Mouse (Mus musculus): Measurements from ENCODE around the gene Tepsin. TPM values are rescaled to one million over a fixed set of nuclear protein-coding genes. Genes with fewer than 3 reads are reported as not detected.

Tepsin gene
- total RNA-seq, 2 experiments from 2014 or later: 19.3 to 19.7 TPM

DNA sequence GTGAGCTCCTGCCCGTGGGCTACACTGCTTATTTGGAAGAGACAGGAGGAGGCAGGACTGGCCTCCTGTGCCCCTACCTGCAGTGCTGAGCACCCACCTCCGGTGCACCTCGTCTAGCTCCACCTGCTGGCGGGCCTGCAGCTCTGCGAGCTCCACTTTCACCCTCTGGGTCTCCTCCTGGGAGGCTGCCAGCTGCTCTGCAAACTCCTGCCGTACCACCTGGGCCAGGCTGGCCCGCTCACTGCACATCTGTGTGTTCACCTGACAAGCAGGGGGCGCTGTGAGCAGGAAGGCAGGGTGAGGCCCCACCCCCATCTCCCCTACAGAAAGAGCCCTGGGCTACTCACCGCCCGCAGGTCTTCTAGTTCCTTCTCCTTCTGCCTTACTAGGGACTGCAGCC is 33.2 kb downstream of the Tepsin start:
- DNase-seq (ENCODE audit: low spot score in 2 of 2): peak; percentile 68 to 76

DNA sequence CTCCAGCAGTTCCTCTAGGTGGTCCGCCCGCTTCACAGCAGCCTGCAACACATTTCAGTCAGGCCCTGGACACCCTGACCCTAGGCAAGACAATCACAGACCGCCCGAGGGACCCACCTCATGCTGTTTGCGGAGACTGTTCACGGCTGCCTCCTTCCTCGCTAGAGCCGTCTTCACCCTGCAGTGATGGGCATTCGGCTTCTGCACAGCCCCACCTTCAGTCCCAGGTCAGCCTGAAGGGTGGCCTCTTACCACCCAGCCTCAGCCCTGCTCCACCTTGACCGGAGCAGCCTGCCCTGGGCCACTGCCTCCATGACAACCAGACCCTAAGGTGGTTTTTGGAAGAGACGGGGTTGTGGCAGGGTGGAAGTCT is 33.9 kb downstream of the Tepsin start:
- DNase-seq (ENCODE audit: low spot score in 2 of 2): no peak

DNA sequence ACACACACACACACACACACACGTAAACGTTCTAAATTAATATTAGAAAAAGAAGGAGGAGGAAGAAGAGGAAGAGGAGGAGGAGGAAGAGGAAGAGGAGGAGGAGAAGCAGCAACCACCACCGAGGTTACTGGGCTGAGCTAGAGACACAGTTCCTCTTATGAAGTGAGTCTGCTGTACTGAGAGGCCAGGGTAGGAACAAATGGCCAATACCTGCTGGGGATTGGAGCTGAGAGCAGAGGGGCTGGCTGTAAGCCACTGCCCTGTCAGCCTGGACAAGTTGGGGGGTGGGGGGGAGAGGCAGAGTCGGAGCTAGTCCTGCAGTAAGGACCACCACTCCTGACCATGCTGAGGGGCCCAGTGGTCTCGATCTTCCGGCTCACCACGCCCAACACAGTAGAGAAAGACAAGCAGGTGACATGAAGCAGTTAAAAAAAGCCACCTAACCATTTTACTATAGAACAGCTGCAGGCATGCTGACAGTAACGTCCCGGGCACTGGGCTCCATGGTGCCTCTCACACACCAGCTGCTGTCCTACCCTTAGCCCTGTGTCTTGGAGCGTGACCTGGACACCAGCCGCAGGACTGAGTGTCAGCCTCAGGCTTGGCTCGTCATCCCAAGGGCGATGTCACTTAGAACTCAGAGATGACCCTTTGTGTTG is 34.4 kb downstream of the Tepsin start:
- no peak for DNase-seq (ENCODE audit: low spot score in 2 of 2)

DNA sequence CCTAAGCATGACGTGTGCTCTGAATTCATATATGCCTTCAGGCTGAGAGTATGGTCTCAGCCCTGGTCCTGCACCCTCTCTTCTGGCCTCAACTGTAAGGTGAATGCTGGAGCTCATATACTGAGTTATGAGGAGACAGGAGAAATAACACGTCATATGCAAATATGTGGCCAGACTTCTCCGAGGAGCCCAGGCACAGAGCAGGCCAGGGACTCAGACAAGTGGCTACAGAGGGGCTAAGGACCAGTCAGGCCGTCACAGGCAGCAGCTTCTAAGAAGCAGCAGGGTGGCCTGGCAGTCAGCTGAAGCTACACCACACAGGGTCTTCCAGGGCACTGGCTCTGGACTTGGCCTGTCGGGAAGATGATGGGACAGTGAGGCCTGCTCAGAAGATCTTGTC is 35.2 kb downstream of the Tepsin start:
- DNase-seq (ENCODE audit: low spot score in 2 of 2): no peak

DNA sequence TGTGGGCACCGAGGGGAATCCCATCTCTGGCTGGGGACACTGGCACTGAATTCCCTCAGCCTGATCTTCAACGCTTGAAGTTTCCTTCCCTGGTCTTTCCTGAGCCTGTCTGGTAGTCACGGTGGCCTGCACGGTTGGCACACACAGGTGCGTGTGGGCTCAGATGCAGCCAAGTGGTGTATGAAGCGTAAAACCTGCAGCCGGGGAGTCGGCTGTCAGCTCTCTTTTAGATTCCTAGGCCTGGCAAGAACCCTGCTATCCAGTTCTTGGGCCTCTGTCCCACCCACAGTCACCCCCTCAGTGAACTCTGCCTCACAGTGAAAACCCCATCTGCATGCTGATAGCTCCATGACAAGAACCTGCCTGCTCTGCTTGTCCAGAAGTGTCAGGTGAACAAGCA is 37.9 kb downstream of the Tepsin start:
- DNase-seq (ENCODE audit: low spot score in 2 of 2): no peak

DNA sequence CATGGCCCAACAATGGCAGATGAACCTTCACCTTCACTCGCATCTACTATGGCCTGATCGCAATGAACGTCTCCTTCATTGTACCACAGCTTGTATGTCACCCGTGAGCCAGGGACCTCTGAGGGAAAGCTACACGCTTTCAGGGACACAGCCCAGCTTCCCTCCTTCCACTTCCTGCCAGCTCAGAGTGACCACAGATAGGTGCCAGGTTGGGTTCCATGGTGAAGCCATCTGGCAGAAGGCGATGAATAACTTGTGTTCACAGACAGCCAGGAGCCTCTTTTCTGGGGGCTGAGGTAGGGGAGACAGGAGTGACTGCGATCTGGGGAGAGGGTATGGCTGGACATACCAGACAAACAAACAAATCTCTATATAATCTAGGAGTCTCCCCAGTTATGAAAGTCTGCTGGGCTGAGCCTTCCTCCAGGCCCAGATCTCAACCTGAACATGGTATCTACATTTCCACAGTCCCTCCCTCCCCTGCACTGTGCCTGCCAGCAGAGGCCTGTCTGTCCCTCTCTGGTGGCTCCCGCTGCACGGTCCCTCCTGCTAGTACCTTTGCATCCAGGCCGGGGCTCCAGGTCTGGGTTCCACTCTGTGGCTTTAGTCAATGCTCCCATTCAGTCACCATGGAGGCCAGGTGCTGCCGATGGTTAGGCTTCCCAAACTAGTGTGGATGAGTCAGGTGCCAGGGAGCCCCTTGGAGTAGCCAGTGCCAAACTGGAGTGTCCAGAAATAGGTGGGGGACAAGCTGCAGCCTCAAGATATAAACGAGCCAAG is 42.4 kb downstream of the Tepsin start:
- no peak for DNase-seq (ENCODE audit: low spot score in 2 of 2)

DNA sequence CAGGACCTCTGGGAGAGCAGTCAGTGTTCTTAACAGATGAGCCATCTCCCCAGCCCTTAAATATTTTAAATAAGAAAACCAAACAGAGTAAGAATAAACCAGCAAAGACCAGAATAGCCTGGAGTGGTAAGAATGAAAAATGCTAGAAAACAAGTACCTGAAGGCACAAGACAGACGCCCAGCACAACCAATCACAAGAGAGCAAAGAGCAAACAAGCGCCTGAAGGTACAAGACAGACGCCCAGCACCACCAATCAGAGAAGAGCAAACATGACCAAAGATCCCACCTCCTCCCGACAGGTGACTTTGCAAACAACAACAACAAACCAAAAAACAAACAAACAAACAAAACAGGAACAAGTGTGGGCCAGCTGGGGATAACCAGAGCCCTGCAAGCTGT is 44.7 kb downstream of the Tepsin start:
- no peak for DNase-seq (ENCODE audit: low spot score in 2 of 2)

DNA sequence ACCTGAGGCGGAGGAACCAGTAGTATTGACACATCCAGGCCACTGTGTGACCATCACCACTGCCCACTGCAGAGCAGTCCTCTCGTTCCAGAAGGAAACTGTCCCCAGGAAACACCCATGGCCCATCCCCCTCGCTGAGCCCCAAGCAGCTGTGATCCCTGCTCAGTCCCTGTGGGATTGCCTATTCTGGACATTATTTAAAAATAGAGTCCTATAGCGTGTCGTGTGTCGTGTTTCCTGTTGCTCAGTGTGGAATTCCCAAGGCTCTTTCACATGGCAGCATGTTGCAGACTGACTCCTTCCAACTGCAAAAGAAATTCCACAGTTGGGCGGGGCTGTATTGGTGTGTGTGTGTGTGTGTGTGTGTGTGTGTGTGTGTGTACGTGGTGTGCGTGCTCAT is 46.3 kb downstream of the Tepsin start:
- no peak for DNase-seq (ENCODE audit: low spot score in 2 of 2)

DNA sequence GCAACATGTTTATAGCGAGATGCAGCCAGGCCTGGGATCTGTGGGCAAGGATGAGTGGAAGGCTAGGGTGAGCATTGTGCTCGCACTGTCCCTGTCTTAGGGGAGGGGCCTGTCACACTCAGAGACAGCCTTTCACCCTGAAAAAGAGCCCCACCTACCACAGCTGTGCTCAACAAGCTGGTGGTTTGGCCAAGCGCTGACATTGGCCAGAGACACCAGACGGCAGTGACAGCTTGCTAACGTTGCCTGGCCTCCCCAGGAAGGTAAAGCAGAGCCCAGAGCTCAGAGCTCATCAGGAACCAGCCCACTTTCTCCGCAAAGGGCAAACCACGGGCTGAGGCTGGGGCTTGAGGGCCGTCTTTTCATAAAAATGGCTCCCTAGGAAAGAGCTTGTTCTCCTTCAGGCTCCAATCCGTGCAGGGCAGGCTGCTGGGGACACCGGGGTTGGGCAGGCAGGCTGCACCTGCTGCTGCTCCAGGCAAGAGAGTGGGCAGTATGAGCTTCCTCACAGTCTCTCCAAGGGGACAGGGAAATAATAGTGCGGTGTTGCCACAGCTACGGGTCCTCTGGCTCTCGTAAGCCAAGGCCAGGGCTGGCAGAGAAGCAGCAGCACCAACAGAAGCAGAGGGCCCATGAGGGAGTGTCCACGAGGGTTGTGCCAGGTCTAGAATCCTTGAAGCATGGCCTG is 47.3 kb downstream of the Tepsin start:
- peak in 1 of 2 experiments; percentile 46 for DNase-seq (ENCODE audit: low spot score in 2 of 2)

DNA sequence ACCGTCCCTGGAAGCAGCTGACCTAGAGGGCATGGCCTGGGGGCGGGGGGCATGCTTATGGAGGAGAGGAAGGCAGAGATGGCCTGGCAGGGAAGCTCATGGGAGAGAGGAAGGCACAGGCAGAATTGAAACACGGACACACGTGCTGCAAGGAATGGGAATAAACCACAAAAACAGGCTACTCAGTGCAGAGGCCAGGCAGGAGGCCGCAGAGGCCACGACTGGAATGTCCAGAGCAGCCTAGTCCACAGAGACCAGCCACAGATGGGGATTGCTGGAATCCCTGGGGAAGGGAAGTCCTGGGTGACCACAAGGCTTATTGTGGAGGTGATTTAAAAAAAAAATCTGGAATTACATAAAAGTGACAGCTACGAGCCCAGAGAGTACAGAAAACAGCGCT is 49.5 kb downstream of the Tepsin start:
- DNase-seq (ENCODE audit: low spot score in 2 of 2): no peak

DNA sequence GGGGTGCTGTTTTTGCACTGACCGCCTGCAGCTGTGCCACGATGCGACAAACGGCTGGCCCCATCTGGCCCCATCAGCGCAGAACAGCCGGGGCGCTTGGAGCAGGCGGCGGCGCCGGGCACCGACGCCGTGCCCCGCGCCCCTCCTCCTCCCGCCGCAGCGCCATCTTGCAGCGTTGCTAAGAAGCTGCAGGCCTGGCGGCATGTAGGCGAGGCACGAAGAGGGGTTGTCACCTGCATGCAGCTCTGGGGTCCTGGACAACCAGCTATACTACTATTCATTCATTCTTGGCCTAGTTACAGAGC is 50.3 kb downstream of the Tepsin start:
- peak; percentile 65 to 77 for DNase-seq (ENCODE audit: low spot score in 2 of 2)

DNA sequence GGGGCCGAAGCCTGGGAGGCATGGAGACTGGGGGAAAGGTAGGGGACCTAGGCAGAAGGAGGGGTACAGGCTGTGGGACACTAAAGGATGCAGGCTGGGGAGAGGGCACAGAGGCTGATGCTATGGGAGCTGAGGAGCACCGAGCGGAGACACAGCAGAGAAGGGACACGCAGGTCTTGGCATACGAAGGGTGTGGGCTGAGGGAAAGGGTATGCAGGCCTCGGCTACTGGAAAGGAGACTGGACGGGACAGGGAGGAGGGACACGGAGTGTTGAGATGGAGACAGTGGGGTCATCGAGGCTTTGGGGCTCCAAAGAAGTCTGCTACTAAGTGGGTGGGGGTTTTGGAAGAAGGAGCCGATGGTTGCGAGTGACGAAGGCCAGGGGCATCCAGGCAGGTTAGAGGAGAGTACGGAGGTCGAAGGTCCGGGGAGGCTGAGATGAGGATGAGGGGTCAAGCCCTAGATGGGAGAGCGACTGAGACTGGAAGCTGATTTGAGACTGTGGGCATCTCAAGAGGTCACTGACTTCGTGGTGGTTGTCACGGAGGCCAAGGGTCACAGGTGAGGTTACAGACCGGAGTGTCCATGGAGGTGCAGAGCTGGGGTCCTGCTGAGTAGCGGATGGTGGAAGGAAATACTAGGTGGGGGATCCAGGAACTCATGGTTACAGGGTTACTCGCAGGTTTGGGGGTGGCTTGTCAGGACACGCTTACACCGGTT is 50.8 kb downstream of the Tepsin start:
- DNase-seq (ENCODE audit: low spot score in 2 of 2): peak in 1 of 2 experiments; percentile 57

DNA sequence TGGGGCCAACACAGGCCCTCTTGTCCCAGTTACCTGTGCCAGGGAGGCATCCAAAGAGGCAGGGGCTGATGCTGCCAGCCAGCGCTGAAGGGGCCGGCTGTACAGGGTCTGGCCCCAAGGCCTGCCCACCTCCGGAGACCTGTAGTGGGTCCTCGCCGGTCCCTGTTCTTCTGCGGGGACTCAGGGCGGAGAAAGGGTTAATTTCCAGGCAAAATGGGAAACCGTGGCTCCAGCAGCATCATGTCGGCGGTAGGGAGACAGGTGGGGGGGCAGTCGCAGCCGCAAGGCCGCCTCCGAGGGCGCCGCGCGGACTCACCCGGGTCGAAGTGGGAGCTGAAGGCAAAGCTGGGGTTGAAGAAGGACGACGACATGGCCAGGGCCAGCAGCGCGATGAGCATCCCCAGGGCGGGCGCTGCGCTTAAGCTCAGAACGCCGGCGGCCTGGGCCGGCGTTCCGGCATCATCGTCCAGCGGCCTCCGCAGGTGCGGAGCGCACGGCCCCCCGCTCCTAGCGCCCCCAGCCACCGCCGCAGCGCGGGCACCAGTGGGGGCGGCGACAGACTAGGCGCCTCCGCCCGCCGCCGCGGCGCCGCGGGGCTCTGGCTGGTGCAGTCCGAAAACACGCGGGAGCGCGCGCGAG is 51.9 kb downstream of the Tepsin start, which contains the start of gene Aatk:
Aatk (minus strand) TSS at position 615 of the 639 bp plus-strand sequence.
- DNase-seq (ENCODE audit: low spot score in 2 of 2): peak; percentile 59 to 60

DNA sequence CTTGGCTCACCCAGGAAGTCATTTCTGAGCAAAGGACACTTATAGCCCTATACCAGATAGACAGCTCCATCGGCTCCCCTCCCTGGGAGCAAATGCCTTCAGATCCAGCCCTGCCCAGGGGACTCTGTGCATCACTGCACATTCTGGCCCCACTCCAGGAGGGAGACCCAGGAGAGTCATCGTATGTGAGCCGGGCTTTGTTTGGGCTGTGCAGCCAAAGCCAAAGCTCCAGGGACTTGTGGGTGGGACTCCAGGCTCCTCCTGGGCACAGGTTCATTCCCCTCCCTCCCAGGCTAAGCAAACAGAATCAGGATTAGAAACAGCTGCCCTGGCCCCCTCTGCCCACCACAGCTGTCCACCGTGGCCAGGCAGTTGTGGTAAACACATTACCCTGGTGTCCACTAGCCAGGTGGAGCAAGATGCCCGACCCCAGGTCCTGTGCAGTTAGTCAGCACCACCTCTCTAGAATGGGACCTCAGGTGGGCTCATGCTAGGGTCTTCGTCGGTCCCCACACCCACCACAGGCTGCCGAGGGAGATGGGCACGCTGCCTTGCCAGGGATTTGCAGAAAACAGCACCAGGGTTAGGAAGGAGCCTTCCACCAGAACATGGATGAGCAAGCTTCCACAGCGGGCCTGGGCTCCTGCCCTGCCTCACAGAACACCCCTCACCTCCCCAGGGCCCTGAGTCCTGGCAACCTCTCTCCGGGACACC is 52.5 kb downstream of the Tepsin start:
- peak; percentile 54 to 68 for DNase-seq (ENCODE audit: low spot score in 2 of 2)

DNA sequence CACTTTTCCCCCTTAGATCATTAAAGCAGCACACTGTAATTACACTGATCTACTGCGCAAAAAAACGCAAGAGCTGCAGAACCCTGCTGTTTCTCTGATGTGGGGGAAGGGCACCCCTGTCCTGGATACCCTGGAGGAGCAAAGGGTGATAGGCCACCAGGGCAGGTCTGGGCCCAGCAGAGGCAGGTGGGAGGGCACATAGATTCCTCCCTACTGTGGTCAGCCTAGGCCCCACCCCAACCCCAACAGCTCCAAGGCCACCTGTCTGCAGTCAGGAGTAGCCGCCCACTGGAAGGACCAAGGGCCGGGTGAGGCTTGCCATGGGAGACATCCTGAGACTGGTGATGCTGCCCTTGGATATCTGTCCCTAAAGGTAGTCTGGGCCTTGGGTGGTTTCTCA is 53.2 kb downstream of the Tepsin start:
- DNase-seq (ENCODE audit: low spot score in 2 of 2): no peak

DNA sequence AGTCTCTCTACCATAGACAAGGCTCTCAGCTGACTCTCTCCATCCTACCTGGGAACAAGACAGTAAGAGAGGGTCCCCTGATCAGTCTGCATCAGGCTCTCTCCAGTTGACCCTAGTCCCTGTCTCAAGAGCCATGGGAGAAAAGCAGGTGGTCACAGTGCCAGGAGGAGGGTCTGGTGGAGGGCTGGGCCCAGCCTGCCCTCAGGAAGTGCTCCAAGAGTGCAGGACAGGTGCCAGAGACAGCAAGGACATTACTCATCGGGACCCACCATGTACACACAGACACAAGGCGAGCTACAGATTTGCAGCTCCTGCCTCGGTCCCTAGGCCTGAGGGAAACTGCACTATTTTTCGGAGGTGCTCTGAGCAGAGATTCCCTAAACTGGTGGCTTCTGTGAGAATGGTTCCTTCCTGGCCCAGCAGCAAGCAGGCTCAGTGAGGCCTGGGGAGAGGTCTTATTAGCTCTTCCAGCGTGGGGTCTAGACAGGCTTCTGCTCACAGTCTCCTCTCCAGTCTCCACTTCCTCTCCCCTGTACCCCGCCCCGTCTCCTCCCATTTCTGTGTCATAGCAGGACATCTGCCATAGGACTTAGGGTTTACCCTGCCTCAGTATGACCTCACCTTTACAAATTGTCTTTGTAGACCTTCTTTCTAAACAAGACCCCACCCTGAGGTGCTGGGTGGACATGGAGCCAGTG is 56.2 kb downstream of the Tepsin start:
- no peak for DNase-seq (ENCODE audit: low spot score in 2 of 2)

DNA sequence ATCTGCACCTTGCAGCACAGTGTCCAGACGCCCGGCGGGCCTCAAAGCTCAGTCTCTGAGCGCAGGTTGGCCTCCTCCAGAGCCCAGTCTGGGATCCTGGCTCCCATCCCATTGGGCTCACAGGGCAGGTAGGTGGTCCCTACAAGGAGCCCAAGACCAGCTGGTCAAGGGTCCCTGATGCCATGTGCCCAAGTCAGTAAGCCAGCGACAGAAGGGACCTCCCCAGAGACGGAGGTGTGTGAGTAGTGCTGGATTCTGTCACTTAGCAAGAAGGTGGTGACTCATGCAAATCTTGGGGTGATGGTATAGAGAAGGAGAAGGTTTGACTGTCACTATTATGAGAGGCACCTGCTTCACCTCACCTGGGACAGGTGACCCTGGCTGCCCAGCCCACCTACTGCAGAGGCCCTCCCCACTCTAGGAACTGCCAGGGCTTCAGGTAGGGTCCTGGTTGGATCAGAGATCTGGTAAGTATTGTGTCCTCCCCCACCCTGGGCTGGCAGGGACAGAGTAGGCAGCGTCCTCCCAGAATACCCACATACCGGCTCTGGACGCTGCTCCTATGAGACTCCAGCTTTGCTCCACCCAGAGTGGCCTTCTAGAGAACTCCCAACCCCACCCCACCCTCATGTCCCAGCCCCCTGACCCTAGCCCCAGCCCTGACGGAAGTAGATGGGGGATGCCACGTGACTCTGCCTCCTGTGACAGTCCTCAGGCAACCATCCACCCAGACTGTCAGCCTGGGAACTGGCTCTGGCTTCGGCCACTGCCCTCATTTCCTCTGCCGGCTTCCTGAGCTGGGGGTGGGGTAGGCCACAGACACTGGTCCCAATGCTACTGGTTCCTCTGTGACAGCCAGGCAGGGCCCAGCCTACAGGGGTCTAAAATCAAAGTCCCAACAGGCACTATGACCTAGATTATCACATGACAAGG is 57.1 kb downstream of the Tepsin start:
- DNase-seq (ENCODE audit: low spot score in 2 of 2): no peak

Measured in layer of hippocampus, postnatal 10 days (tissue).